In genomic region chr16:33683206-33684161, GRCm38 (mm10) we compare ENCODE assay signal across 7 mouse cellular contexts. TPM values are rescaled to one million over a fixed set of nuclear protein-coding genes. Genes with fewer than 3 reads are reported as not detected.
DNase-seq lines count a peak whose midpoint lies in the region; ATAC-seq and TF ChIP-seq lines count a peak whose summit lies in the region.

No protein-coding gene starts in this region.

- H3K27ac ChIP-seq in cortical plate, adult 2 months (ENCODE audit: insufficient read depth, low read length): peak overlapping the region; percentile 64
- H3K27ac ChIP-seq in heart, embryonic 14.5 days (replicated peaks in 1 of 2; ENCODE audit: control insufficient read depth in 1 of 2, insufficient read depth in 1 of 2, low read depth in 2 of 2, low read length in 2 of 2): peak overlapping the region; percentile 20 to 89; a peak in 3 of 4 replicates
- peak overlapping the region; percentile 83 for H3K27ac ChIP-seq in liver, postnatal 0 days (ENCODE audit: low read depth)

- H3K4me1 ChIP-seq in megakaryocyte, embryonic 14.5 days: peaks cover 50% of the 10 kb centered on the region
- no peaks in the 10 kb centered on the region for H3K4me1 ChIP-seq in cortical plate, adult 2 months (ENCODE audit: control insufficient read depth, insufficient read depth, low read length)
- peaks cover 18 to 35% of the 10 kb centered on the region in 2 experiments for H3K4me1 ChIP-seq in heart, embryonic 14.5 days (ENCODE audit: control insufficient read depth in 2 of 2, insufficient read depth in 2 of 2, low read length in 2 of 2)
- H3K4me1 ChIP-seq in liver, postnatal 0 days (ENCODE audit: insufficient read depth): peaks cover 30% of the 10 kb centered on the region

- DNase-seq in liver, postnatal 0 days: no peak
- no peak for DNase-seq in B cell, adult 2 months
- no peak for DNase-seq in urinary bladder, postnatal 10 days (ENCODE audit: low spot score)

- H3K4me3 ChIP-seq in megakaryocyte, embryonic 14.5 days (replicated peaks): peak overlapping the region; percentile 92
- H3K4me3 ChIP-seq in cortical plate, adult 2 months (ENCODE audit: insufficient read depth, low read length): peak overlapping the region; percentile 36; the same call in 1 of the 2 replicates
- H3K4me3 ChIP-seq in heart, embryonic 14.5 days (ENCODE audit: control insufficient read depth in 1 of 2, insufficient read depth in 1 of 2, low read depth in 1 of 2, low read length in 2 of 2): peak overlapping the region; percentile 85 to 88
- peak overlapping the region; percentile 76 for H3K4me3 ChIP-seq in liver, postnatal 0 days (ENCODE audit: low read depth, low read length)

- H3K9me3 ChIP-seq in megakaryocyte, embryonic 14.5 days: peaks cover 9% of the 10 kb centered on the region
- H3K9me3 ChIP-seq in heart, embryonic 14.5 days (ENCODE audit: control insufficient read depth, low read length): no peaks in the 10 kb centered on the region
- H3K9me3 ChIP-seq in liver, postnatal 0 days (ENCODE audit: low read length): no peaks in the 10 kb centered on the region

- TF ChIP-seq POLR2A in cortical plate, adult 2 months (IDR thresholded peaks at IDR 0.05; ENCODE audit: extremely low read depth, insufficient read depth, low read length): no peak

- ATAC-seq in megakaryocyte, adult 5-6 weeks (ENCODE audit: poor library complexity, severe bottlenecking): no peak
- ATAC-seq in heart, embryonic 14.5 days (ENCODE audit: insufficient number of reproducible peaks, insufficient read depth, low FRiP score, low read depth): no peak
- ATAC-seq in liver, postnatal 0 days: no peak

- peak overlapping the region; percentile 100 for H3K9ac ChIP-seq in heart, embryonic 14.5 days (ENCODE audit: low read length)
- peak overlapping the region; percentile 93 for H3K9ac ChIP-seq in liver, postnatal 0 days (replicated peaks)

- TF ChIP-seq CTCF in cortical plate, adult 2 months (IDR thresholded peaks at IDR 0.05; ENCODE audit: extremely low read depth, insufficient read depth, low read length): no peak
- no peak for TF ChIP-seq CTCF in liver, postnatal 0 days (IDR thresholded peaks at IDR 0.05; ENCODE audit: low read depth)

- H3K27me3 ChIP-seq in megakaryocyte, embryonic 14.5 days (replicated peaks): peaks cover 73% of the 10 kb centered on the region
- no peaks in the 10 kb centered on the region for H3K27me3 ChIP-seq in heart, embryonic 14.5 days (ENCODE audit: control insufficient read depth, insufficient read depth, low read length)
- no peaks in the 10 kb centered on the region for H3K27me3 ChIP-seq in liver, postnatal 0 days (ENCODE audit: insufficient read depth, low read length)

- H3K36me3 ChIP-seq in megakaryocyte, embryonic 14.5 days (replicated peaks; ENCODE audit: low read length): no peaks in the 10 kb centered on the region
- H3K36me3 ChIP-seq in heart, embryonic 14.5 days (ENCODE audit: control insufficient read depth, insufficient read depth, low read length): peaks cover 7% of the 10 kb centered on the region; the same call in 1 of the 2 replicates
- no peaks in the 10 kb centered on the region for H3K36me3 ChIP-seq in liver, postnatal 0 days (replicated peaks; ENCODE audit: insufficient read depth, low read length)

- TF ChIP-seq EP300 in liver, postnatal 0 days (IDR thresholded peaks at IDR 0.05; ENCODE audit: low read depth): no peak

- peak overlapping the region; percentile 90 for H3K4me2 ChIP-seq in heart, embryonic 14.5 days (ENCODE audit: low read length)
- H3K4me2 ChIP-seq in liver, postnatal 0 days (ENCODE audit: low read depth, low read length): peak overlapping the region; percentile 96

- 69% methylated on average over 13 of the region's 13 CpGs for WGBS in heart, embryonic 14.5 days
- 61% methylated on average over 13 of the region's 13 CpGs for WGBS in liver, postnatal 0 days (ENCODE audit: insufficient replicate concordance)

RNA-seq across cellular contexts. Expression of gene Heg1, which starts 0.7 kb away (rescaled TPM):
- polyA plus RNA-seq in megakaryocyte, embryonic 14.5 days (2012; ENCODE audit: insufficient read depth, low replicate concordance): 0.86 TPM in 1 of 2 replicates, not detected in the other
- total RNA-seq in megakaryocyte, adult 5-6 weeks (2015): 21.0 and 21.5 TPM in 2 replicates
- 10.7 and 12.0 TPM in 2 replicates for total RNA-seq in megakaryocyte, adult 5-6 weeks (2017)
- 17.0 and 17.5 TPM in 2 replicates for polyA plus RNA-seq in cortical plate, adult 2 months (2012; rRNA removed)
- polyA plus RNA-seq in heart, embryonic 14.5 days (2014; fragmentation: Nextera tagmentation; extraction: Ambion mirVana): 40.5 and 40.9 TPM in 2 replicates
- 4.4 and 4.7 TPM in 2 replicates for polyA plus RNA-seq in liver, postnatal 0 days (2015; fragmentation: Nextera tagmentation; extraction: Ambion mirVana)

Comparison
In these comparisons a context has a peak if more than half of its experiments do, and no peak if none do; other contexts are left out.
1. H3K4me3 ChIP-seq: peak in every context shown above with its lines; median percentile 92 in megakaryocyte, embryonic 14.5 days; 86 in heart, embryonic 14.5 days; 76 in liver, postnatal 0 days; 36 in cortical plate, adult 2 months.